Mouse (Mus musculus): ENCODE results near the gene 2310034G01Rik. TPM values are rescaled to one million over a fixed set of nuclear protein-coding genes. Genes with fewer than 3 reads are reported as not detected.

2310034G01Rik gene
- total and polyA plus RNA-seq, 3 experiments, result 0.50 to 0.95 TPM; not detected in 1

DNA sequence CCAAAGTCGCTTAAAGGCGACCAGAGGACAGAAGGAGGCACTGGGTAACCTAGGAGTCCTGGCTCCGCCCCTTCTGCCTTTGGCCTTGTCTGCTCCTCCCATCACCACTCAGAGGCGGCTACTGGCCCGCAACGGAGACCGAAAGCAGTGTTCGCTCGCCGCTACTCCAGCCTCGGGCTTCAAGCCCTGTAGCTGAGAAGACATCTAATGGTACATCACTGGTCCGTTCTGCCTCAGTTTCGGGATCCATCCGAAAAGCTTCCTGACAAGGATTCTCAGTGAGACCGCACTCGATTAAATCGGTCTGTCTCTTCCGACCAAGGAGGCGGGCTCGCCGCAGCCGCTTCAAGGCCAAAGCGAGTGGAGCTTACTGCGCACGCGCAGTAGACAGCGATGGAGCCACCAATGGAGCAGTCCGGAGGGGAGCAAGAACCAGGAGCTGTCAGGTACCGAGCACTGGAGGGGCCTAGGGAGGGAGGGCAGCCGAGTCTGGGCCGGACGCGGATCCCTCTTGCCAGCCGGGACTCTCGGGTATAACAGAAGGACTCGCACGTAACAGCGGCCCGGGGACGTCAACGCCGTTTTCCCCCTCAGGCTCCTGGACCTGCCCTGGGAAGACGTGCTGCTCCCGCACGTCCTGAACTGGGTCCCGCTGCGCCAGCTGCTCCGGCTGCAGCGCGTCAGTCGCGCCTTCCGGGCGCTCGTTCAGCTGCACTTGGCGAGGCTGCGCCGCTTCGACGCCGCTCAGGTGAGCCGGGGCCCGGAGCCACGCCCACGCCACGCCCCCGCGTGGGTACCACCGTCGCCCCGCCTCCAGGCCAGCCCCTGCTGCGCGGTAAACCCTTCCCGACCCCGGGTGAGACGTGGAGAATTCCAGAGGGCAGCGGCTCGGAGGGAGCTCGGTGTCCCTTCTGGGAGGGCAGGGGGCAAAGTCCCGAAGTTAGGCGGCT, 21.7 kb downstream of the 2310034G01Rik start, which contains the start of gene Fbxl15 (continued):
- TF ChIP-seq POLR2A (IDR thresholded peaks at IDR 0.05; ENCODE audit: control insufficient read depth in 1 of 2, insufficient read depth in 1 of 2, low read depth in 1 of 2, low read length in 2 of 2, poor library complexity in 1 of 2) (peak; percentile 87 to 97), ZMIZ1 (IDR thresholded peaks at IDR 0.05; ENCODE audit: low read depth, low read length) (peak; percentile 94), USF2 (IDR thresholded peaks at IDR 0.05; ENCODE audit: borderline replicate concordance in 1 of 2, insufficient read depth in 1 of 2, low read depth in 1 of 2, low read length in 2 of 2) (no peak), MAZ (IDR thresholded peaks at IDR 0.05; ENCODE audit: low read depth, low read length) (peak; percentile 90)

DNA sequence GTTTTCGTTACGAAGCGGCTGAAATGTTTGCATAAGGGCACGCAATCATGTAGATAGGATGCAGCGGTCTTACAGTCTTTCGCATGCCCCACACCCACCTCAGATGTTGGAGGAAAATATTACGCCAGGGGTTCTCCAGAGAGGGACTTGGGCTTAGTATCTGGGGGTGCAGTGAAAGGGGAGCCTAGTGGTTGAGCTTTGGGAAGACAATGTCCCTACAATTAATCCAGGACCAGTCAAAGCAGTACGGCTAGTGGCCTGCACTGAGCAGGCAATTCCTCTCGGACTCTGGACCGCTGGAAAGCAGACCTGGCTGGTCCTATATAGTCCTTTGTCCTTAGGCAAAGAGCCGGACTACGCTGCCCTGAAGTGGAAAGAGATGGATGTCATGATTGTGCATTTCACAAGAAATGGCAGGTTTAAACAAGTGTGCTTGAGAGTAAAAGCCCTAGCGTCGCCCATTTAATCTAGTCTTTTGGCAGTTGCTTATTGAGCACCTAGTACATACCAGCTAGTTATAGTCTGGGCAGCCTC, 22.5 kb downstream of the 2310034G01Rik start:
- Histone ChIP-seq H3K36me3 (ENCODE audit: control insufficient read depth in 1 of 2, insufficient read depth in 2 of 2, low read length in 2 of 2) (peaks cover 0 to 5% of the 10 kb centered on the region in 2 experiments; a peak in 2 of 4 replicates), H3K4me3 (ENCODE audit: control insufficient read depth in 1 of 2, insufficient read depth in 1 of 2, low read depth in 2 of 2, low read length in 2 of 2) (peak overlapping the region; percentile 78 to 85), H3K27me3 (ENCODE audit: control insufficient read depth in 1 of 2, insufficient read depth in 2 of 2, low read length in 2 of 2) (no peaks in the 10 kb centered on the region), H3K9ac (ENCODE audit: control insufficient read depth, low read depth, low read length, poor library complexity, severe bottlenecking) (peak overlapping the region; percentile 75), H3K79me2 (ENCODE audit: control insufficient read depth, insufficient read depth, low read length, poor library complexity) (peaks cover 2% of the 10 kb centered on the region; the same call in 1 of the 2 replicates), H3K27ac (ENCODE audit: control insufficient read depth, low read depth, low read length) (peak overlapping the region; percentile 10), H3K9me3 (replicated peaks; ENCODE audit: insufficient read depth, low read length) (no peaks in the 10 kb centered on the region), H3K4me1 (ENCODE audit: control insufficient read depth in 1 of 2, insufficient read depth in 2 of 2, low read length in 2 of 2) (peaks cover 0 to 18% of the 10 kb centered on the region in 2 experiments; a peak in 2 of 4 replicates)
- DNase-seq (ENCODE audit: low read depth, low spot score), result peak; percentile 69
- TF ChIP-seq SIN3A (IDR thresholded peaks at IDR 0.05; ENCODE audit: low read length) (no peak), ETS1 (IDR thresholded peaks at IDR 0.05; ENCODE audit: low read depth, low read length) (no peak), TBP (IDR thresholded peaks at IDR 0.05; ENCODE audit: low read depth, low read length) (no peak), ZNF384 (IDR thresholded peaks at IDR 0.05; ENCODE audit: low read depth, low read length) (no peak), MAX (IDR thresholded peaks at IDR 0.05; ENCODE audit: low read length) (0 out of 2 replicates have a peak, but pooled peaks have one; percentile 24), NELFE (IDR thresholded peaks at IDR 0.05; ENCODE audit: low read depth, low read length) (no peak), ELF1 (IDR thresholded peaks at IDR 0.05; ENCODE audit: low read depth, low read length) (no peak; the same call in 1 of the 2 replicates), USF1 (IDR thresholded peaks at IDR 0.05; ENCODE audit: low read depth, low read length) (no peak), RAD21 (IDR thresholded peaks at IDR 0.05; ENCODE audit: low read depth, low read length) (no peak), ZMIZ1 (IDR thresholded peaks at IDR 0.05; ENCODE audit: low read depth, low read length) (no peak), NRF1 (IDR thresholded peaks at IDR 0.05; ENCODE audit: insufficient read depth, low read depth, low read length, poor library complexity, severe bottlenecking) (peak; percentile 20; the same call in 1 of the 2 replicates), TCF12 (IDR thresholded peaks at IDR 0.05; ENCODE audit: low read depth, low read length) (no peak), BHLHE40 (IDR thresholded peaks at IDR 0.05; ENCODE audit: borderline replicate concordance, low read depth, low read length) (no peak), CHD1 (IDR thresholded peaks at IDR 0.05; ENCODE audit: low read depth, low read length) (no peak)

Data from MEL (cell line).